ENCODE assay signal across 21 mouse cellular contexts in genomic region chr14:73340051-73340755, GRCm38 (mm10). TPM values are rescaled to one million over a fixed set of nuclear protein-coding genes. Genes with fewer than 3 reads are reported as not detected.
DNase-seq lines count a peak whose midpoint lies in the region; ATAC-seq and TF ChIP-seq lines count a peak whose summit lies in the region.
"Had no signal": no experiment of that assay in that cellular context is flagged by ENCODE, and none has a peak within 500 bp of the region (broad histone marks: within the 10 kb centered on the region; RNA-seq: fewer than 3 reads in every experiment).

No protein-coding gene starts in this region.

- no peaks in the 10 kb centered on the region for H3K79me2 ChIP-seq in MEL (ENCODE audit: control insufficient read depth, insufficient read depth, low read length, poor library complexity)
- no peaks in the 10 kb centered on the region for H3K79me2 ChIP-seq in myocyte (ENCODE audit: control insufficient read depth, insufficient read depth)

- TF ChIP-seq EP300 in MEL (IDR thresholded peaks at IDR 0.05; ENCODE audit: low read depth in 1 of 2, low read length in 2 of 2): no peak
- TF ChIP-seq EP300 in lung, postnatal 0 days (IDR thresholded peaks at IDR 0.05): no peak

- H3K9me3 ChIP-seq in MEL (replicated peaks; ENCODE audit: insufficient read depth, low read length): no peaks in the 10 kb centered on the region
- H3K9me3 ChIP-seq in lung, postnatal 0 days (ENCODE audit: low read length): no peaks in the 10 kb centered on the region
- H3K9me3 ChIP-seq: embryonic facial prominence, embryonic 13.5 days; heart, embryonic 13.5 days; hindbrain, embryonic 12.5 days; intestine, embryonic 15.5 days had no signal

- no peaks in the 10 kb centered on the region for H3K27me3 ChIP-seq in MEL (ENCODE audit: control insufficient read depth in 1 of 2, insufficient read depth in 2 of 2, low read length in 2 of 2)
- no peaks in the 10 kb centered on the region for H3K27me3 ChIP-seq in myocyte (ENCODE audit: control insufficient read depth, insufficient read depth, insufficient read length)
- no peaks in the 10 kb centered on the region for H3K27me3 ChIP-seq in lung, postnatal 0 days (replicated peaks; ENCODE audit: insufficient read depth, low read length)
- H3K27me3 ChIP-seq: embryonic facial prominence, embryonic 13.5 days; heart, embryonic 13.5 days; hindbrain, embryonic 12.5 days; intestine, embryonic 15.5 days had no signal

- peaks cover 0 to 5% of the 10 kb centered on the region in 2 experiments; a peak in 3 of 4 replicates for H3K4me1 ChIP-seq in MEL (ENCODE audit: control insufficient read depth in 1 of 2, insufficient read depth in 2 of 2, low read length in 2 of 2)
- H3K4me1 ChIP-seq in lung, postnatal 0 days (ENCODE audit: insufficient read depth, low read depth, low read length): no peaks in the 10 kb centered on the region
- H3K4me1 ChIP-seq: embryonic facial prominence, embryonic 13.5 days; heart, embryonic 13.5 days; intestine, embryonic 15.5 days had no signal

- 63% methylated on average over 6 of the region's 6 CpGs for WGBS in lung, postnatal 0 days

- no peak overlapping the region for H3K9ac ChIP-seq in MEL (ENCODE audit: control insufficient read depth, low read depth, low read length, poor library complexity, severe bottlenecking)
- H3K9ac ChIP-seq in lung, postnatal 0 days (replicated peaks; ENCODE audit: low read depth): no peak overlapping the region
- H3K9ac ChIP-seq: embryonic facial prominence, embryonic 13.5 days; heart, embryonic 13.5 days; hindbrain, embryonic 12.5 days; intestine, embryonic 15.5 days had no signal

- no peak for TF ChIP-seq RAD21 in MEL (IDR thresholded peaks at IDR 0.05; ENCODE audit: low read depth, low read length)

- TF ChIP-seq POLR2A in MEL (IDR thresholded peaks at IDR 0.05; ENCODE audit: control insufficient read depth in 1 of 2, insufficient read depth in 1 of 2, low read depth in 1 of 2, low read length in 2 of 2, poor library complexity in 1 of 2): no peak
- TF ChIP-seq POLR2A in myocyte (IDR thresholded peaks at IDR 0.05; ENCODE audit: insufficient read length, low read depth): no peak

- no peak overlapping the region for H3K27ac ChIP-seq in MEL (ENCODE audit: control insufficient read depth, low read depth, low read length)
- no peak overlapping the region for H3K27ac ChIP-seq in lung, postnatal 0 days (ENCODE audit: low read length)
- H3K27ac ChIP-seq: embryonic facial prominence, embryonic 13.5 days; heart, adult 2 months; heart, embryonic 13.5 days; hindbrain, embryonic 12.5 days; intestine, embryonic 15.5 days had no signal

- peak overlapping the region; percentile 10 for H3K4me2 ChIP-seq in myocyte (ENCODE audit: low read depth)
- H3K4me2 ChIP-seq in lung, postnatal 0 days (replicated peaks; ENCODE audit: low read depth, low read length): no peak overlapping the region
- H3K4me2 ChIP-seq: embryonic facial prominence, embryonic 13.5 days; heart, embryonic 13.5 days; hindbrain, embryonic 12.5 days; intestine, embryonic 15.5 days had no signal

- H3K36me3 ChIP-seq in MEL (ENCODE audit: control insufficient read depth in 1 of 2, insufficient read depth in 2 of 2, low read length in 2 of 2) (peaks cover 0 to 4% of the 10 kb centered on the region in 2 experiments; a peak in 1 of 4 replicates), myocyte (ENCODE audit: control insufficient read depth, insufficient read depth) (peaks cover 6% of the 10 kb centered on the region)
- no peaks in the 10 kb centered on the region for H3K36me3 ChIP-seq in lung, postnatal 0 days (ENCODE audit: insufficient read depth, low read length)
- H3K36me3 ChIP-seq: embryonic facial prominence, embryonic 13.5 days; heart, embryonic 13.5 days; hindbrain, embryonic 12.5 days; intestine, embryonic 15.5 days had no signal

- no peak for ATAC-seq in lung, postnatal 0 days
- ATAC-seq: forebrain, embryonic 14.5 days; hindbrain, embryonic 16.5 days; intestine, embryonic 15.5 days had no signal

- TF ChIP-seq CTCF in MEL (IDR thresholded peaks at IDR 0.05 in 2 of 3, conservative IDR thresholded peaks at IDR 0.05 in 1 of 3; ENCODE audit: control insufficient read depth in 1 of 3, insufficient read depth in 1 of 3, low read depth in 2 of 3, low read length in 3 of 3, poor library complexity in 1 of 3, severe bottlenecking in 1 of 3): no peak
- TF ChIP-seq CTCF in lung, postnatal 0 days (IDR thresholded peaks at IDR 0.05): no peak

- no peak overlapping the region for H3K4me3 ChIP-seq in MEL (ENCODE audit: control insufficient read depth in 1 of 2, insufficient read depth in 1 of 2, low read depth in 2 of 2, low read length in 2 of 2)
- H3K4me3 ChIP-seq in myocyte: no peak overlapping the region
- H3K4me3 ChIP-seq in lung, postnatal 0 days (ENCODE audit: low read depth, low read length): no peak overlapping the region
- H3K4me3 ChIP-seq: embryonic facial prominence, embryonic 13.5 days; heart, adult 2 months; heart, embryonic 13.5 days; hindbrain, embryonic 12.5 days; intestine, embryonic 15.5 days had no signal

- no peak overlapping the region for H3ac ChIP-seq in myocyte (ENCODE audit: control insufficient read depth, insufficient read length)

- peak; percentile 83 for DNase-seq in heart, adult 11 months
- no peak for DNase-seq in heart, adult 8-10 months (ENCODE audit: low spot score)
- peak; percentile 51 for DNase-seq in CD4-positive helper T cell, adult 2 months (ENCODE audit: low read depth, low spot score)
- DNase-seq in MEL (ENCODE audit: low read depth, low spot score): no peak
- no peak for DNase-seq in lung, postnatal 0 days (ENCODE audit: low spot score)
- no peak for DNase-seq in embryo, embryonic 11 days
- DNase-seq in heart, postnatal 4 days: no peak
- DNase-seq: adrenal gland, postnatal 10 days; cerebellum, adult 11 months; cerebellum, adult 8-10 months; cerebellum, postnatal 14 days; heart, adult 2 months; heart, postnatal 36 days; kidney, adult 2 months had no signal

TF ChIP-seq in MEL, 35 proteins besides CTCF, POLR2A, EP300 and RAD21:
- TF ChIP-seq RCOR1 (IDR thresholded peaks at IDR 0.05; ENCODE audit: low read depth, low read length) (0 out of 2 replicates have a peak, but pooled peaks have one; percentile 2), NELFE (IDR thresholded peaks at IDR 0.05; ENCODE audit: low read depth, low read length) (no peak), MXI1 (IDR thresholded peaks at IDR 0.05; ENCODE audit: low read depth, low read length) (no peak)

TF ChIP-seq in myocyte, 11 proteins besides CTCF, POLR2A, EP300 and RAD21:
- TF ChIP-seq TCF3 (IDR thresholded peaks at IDR 0.05; ENCODE audit: insufficient read length, low read depth) (no peak), E2F4 (IDR thresholded peaks at IDR 0.05; ENCODE audit: insufficient read depth) (no peak), CEBPB (IDR thresholded peaks at IDR 0.05; ENCODE audit: insufficient read depth, poor library complexity, severe bottlenecking) (no peak), POLR2AphosphoS2 (IDR thresholded peaks at IDR 0.05; ENCODE audit: insufficient read length, low read depth) (no peak), USF1 (IDR thresholded peaks at IDR 0.05; ENCODE audit: low read depth) (no peak), TCF12 (IDR thresholded peaks at IDR 0.05; ENCODE audit: insufficient read depth, poor library complexity, severe bottlenecking) (no peak), SRF (IDR thresholded peaks at IDR 0.05; ENCODE audit: control insufficient read depth, insufficient read length, low read depth) (no peak), MAX (IDR thresholded peaks at IDR 0.05; ENCODE audit: low read depth) (no peak), REST (IDR thresholded peaks at IDR 0.05; ENCODE audit: insufficient read depth, insufficient read length) (no peak), MYOD1 (IDR thresholded peaks at IDR 0.05; ENCODE audit: control insufficient read depth in 1 of 3, insufficient read length in 2 of 3, low read depth in 2 of 3) (no peak), MYOG (IDR thresholded peaks at IDR 0.05; ENCODE audit: control insufficient read depth in 1 of 3, insufficient read depth in 1 of 3, insufficient read length in 2 of 3, low read depth in 2 of 3) (no peak)

RNA-seq across cellular contexts. Expression of gene Rb1, which starts 14.6 kb away (rescaled TPM):
- total RNA-seq in heart, adult 8-10 months (2022): 10 to 100 TPM; 18.1 to 19.5 (median 18.5) TPM
- 6.3 and 7.8 TPM in 2 replicates for total RNA-seq in MEL (2012; rRNA removed)
- polyA plus RNA-seq in MEL (2012; ENCODE audit: insufficient read depth in 1 of 2, insufficient read length in 2 of 2, low read depth in 1 of 2, low replicate concordance in 2 of 2, missing spikeins in 1 of 2) (10 to 100 TPM in 1 of 2 experiments, not detected in 1; 13.2 TPM), myocyte (2012; fragmentation: generic; extraction: Trizol) (14.2 TPM)
- polyA plus RNA-seq in lung, postnatal 0 days (2015; fragmentation: Nextera tagmentation; extraction: Ambion mirVana): 14.3 and 14.7 TPM in 2 replicates
- total RNA-seq in heart, postnatal 4 days (2021): 10 to 100 TPM; 16.9 to 19.2 TPM

RNA-seq across cellular contexts. Expression of gene Itm2b, which starts 44.9 kb away (rescaled TPM):
- total RNA-seq in heart, adult 8-10 months (2022): 100 to 1,000 TPM; 747 to 855 (median 798) TPM
- total RNA-seq in MEL (2012; rRNA removed): 54.0 and 56.3 TPM in 2 replicates
- polyA plus RNA-seq in MEL (2012; ENCODE audit: insufficient read depth in 1 of 2, insufficient read length in 2 of 2, low read depth in 1 of 2, low replicate concordance in 2 of 2, missing spikeins in 1 of 2): 100 to 1,000 TPM; 101 to 312 TPM
- 530 TPM for polyA plus RNA-seq in myocyte (2012; fragmentation: generic; extraction: Trizol)
- polyA plus RNA-seq in lung, postnatal 0 days (2015; fragmentation: Nextera tagmentation; extraction: Ambion mirVana): 1,838 and 1,903 TPM in 2 replicates
- total RNA-seq in heart, postnatal 4 days (2021): 100 to 1,000 TPM; 441 to 466 TPM

Comparison
In these comparisons a context has a peak if more than half of its experiments do, and no peak if none do; other contexts are left out.
1. DNase-seq: peak in heart, adult 11 months (single experiment) and CD4-positive helper T cell, adult 2 months (single experiment); none in heart, adult 8-10 months (single experiment), MEL (single experiment), lung, postnatal 0 days (single experiment), embryo, embryonic 11 days (single experiment) and heart, postnatal 4 days (single experiment).